Mouse (Mus musculus) MEL (cell line): ENCODE measurements around the gene Ffar2.

ENCODE experiments used
- MAX ChIP-seq: IDR thresholded peaks from 2 replicates; pipeline ENCODE4 v1.6.1; 2011; ENCODE audit warnings: low read length, improper control_type of control experiment
- NRF1 ChIP-seq: IDR thresholded peaks from 2 replicates; pipeline ENCODE4 v1.6.1; 2014; ENCODE audit warnings: low read depth, mild to moderate bottlenecking, inconsistent platforms, low read length, improper control_type of control experiment, moderate library complexity; ENCODE audit not compliant: poor library complexity, insufficient read depth, severe bottlenecking
- POLR2A ChIP-seq, 2 experiments: IDR thresholded peaks; 2 replicates each; pipeline ENCODE4 v1.6.1; 2011 to 2012; ENCODE audit warnings: low read length in 2 of 2, mild to moderate bottlenecking in 2 of 2, control low read depth in 1 of 2, improper control_type of control experiment in 1 of 2, low read depth in 1 of 2, moderate library complexity in 1 of 2; ENCODE audit not compliant: control insufficient read depth in 1 of 2, insufficient read depth in 1 of 2, poor library complexity in 1 of 2
- TCF12 ChIP-seq: IDR thresholded peaks from 2 replicates; pipeline ENCODE4 v1.6.1; 2014; ENCODE audit warnings: low read depth, mild to moderate bottlenecking, inconsistent platforms, low read length, improper control_type of control experiment, moderate library complexity

GRCm38 (mm10) chr7:30844676-30845297, 21.2 kb upstream of the Ffar2 start:
- TF ChIP-seq NRF1 (no peak), TCF12 (no peak), MAX (no peak), POLR2A (IDR thresholded peaks at IDR 0.05; ENCODE audit: control insufficient read depth in 1 of 2, insufficient read depth in 1 of 2, low read depth in 1 of 2, low read length in 2 of 2, poor library complexity in 1 of 2) (no peak)
